Mouse (Mus musculus) hindlimb bud, embryonic 11.5 days (tissue): Measurements from ENCODE around the gene Gm45785.

ENCODE experiments used
- DNase-seq: peaks from one replicate; pipeline ENCODE4 v3.0.0-alpha.2; 2012; ENCODE audit warnings: low read depth, low spot score; ENCODE audit errors: extremely low spot score

Gene Gm45785

GRCm38 (mm10) chr7:140858746-140859145 is 2.6 kb upstream of the Gm45785 start:
- no peak for DNase-seq

- no peak for DNase-seq
These were observed 1.7 kb upstream of the Gm45785 start, which contains the start of gene Bet1l for GRCm38 (mm10) chr7:140857550-140858505. Gene Bet1l (minus strand): TSS chr7:140857577.

- DNase-seq: peak; percentile 12
These were observed 836 bp upstream of the Gm45785 start, which contains the start of gene Ric8a for GRCm38 (mm10) chr7:140856785-140857549. Gene Ric8a (plus strand): TSS chr7:140856957.

GRCm38 (mm10) chr7:140855181-140855580 is 950 bp downstream of the Gm45785 start:
- no peak for DNase-seq

GRCm38 (mm10) chr7:140854483-140854882 is 1.6 kb downstream of the Gm45785 start:
- no peak for DNase-seq

GRCm38 (mm10) chr7:140853386-140853785 is 2.7 kb downstream of the Gm45785 start:
- no peak for DNase-seq

- DNase-seq: no peak
These were observed 4.2 kb downstream of the Gm45785 start for GRCm38 (mm10) chr7:140851916-140852315.

GRCm38 (mm10) chr7:140848591-140848990 is 7.5 kb downstream of the Gm45785 start:
- DNase-seq: no peak

- no peak for DNase-seq
These were observed 8.2 kb downstream of the Gm45785 start, which contains the start of gene Odf3 for GRCm38 (mm10) chr7:140847755-140848580. Gene Odf3 (plus strand): TSS chr7:140847805.

GRCm38 (mm10) chr7:140846676-140847075 is 9.5 kb downstream of the Gm45785 start:
- DNase-seq: no peak

- no peak for DNase-seq
These were observed 10.4 kb downstream of the Gm45785 start for GRCm38 (mm10) chr7:140845683-140846082.

- peak; percentile 76 for DNase-seq
These were observed 11.0 kb downstream of the Gm45785 start, which contains the start of gene Scgb1c1 for GRCm38 (mm10) chr7:140844905-140845665. Gene Scgb1c1 (plus strand): TSS chr7:140845547.

- DNase-seq: no peak
These were observed 12.3 kb downstream of the Gm45785 start for GRCm38 (mm10) chr7:140843806-140844205.

- no peak for DNase-seq
These were observed 15.1 kb downstream of the Gm45785 start for GRCm38 (mm10) chr7:140840750-140841735.

GRCm38 (mm10) chr7:140839556-140839955 is 16.6 kb downstream of the Gm45785 start:
- no peak for DNase-seq

GRCm38 (mm10) chr7:140836243-140837115 is 19.7 kb downstream of the Gm45785 start:
- no peak for DNase-seq

- no peak for DNase-seq
These were observed 20.4 kb downstream of the Gm45785 start for GRCm38 (mm10) chr7:140835758-140836087.
